Mouse (Mus musculus) CH12.LX (cell line): ENCODE data around the gene Mpv17l2. TPM values are rescaled to one million over a fixed set of nuclear protein-coding genes. Genes with fewer than 3 reads are reported as not detected.

Experiments used
- DNase-seq: peaks from one replicate; pipeline ENCODE4 v3.0.0-alpha.2; 2013; ENCODE audit errors: extremely low read depth
- H3K27ac ChIP-seq: 2 replicates; pipeline ENCODE4 v1.5.1; 2012; ENCODE audit warnings: low read depth, mild to moderate bottlenecking, control low read depth, moderate library complexity; ENCODE audit not compliant: insufficient read depth
- H3K27me3 ChIP-seq: replicated peaks from 2 replicates; pipeline ENCODE3; 2012; ENCODE audit warnings: inconsistent platforms
- H3K36me3 ChIP-seq, 2 experiments: replicated peaks in 1 of 2; 2 replicates each; pipeline versions ENCODE3 to v1.6.1; 2012; ENCODE audit warnings: inconsistent platforms in 1 of 2, low read length in 1 of 2, mild to moderate bottlenecking in 1 of 2, mixed read lengths in 1 of 2, moderate library complexity in 1 of 2; ENCODE audit not compliant: control insufficient read depth in 1 of 2, insufficient read depth in 1 of 2
- H3K4me1 ChIP-seq, 2 experiments: 2 replicates each; pipeline ENCODE4 v1.6.1; 2012; ENCODE audit warnings: inconsistent platforms in 1 of 2, moderate library complexity in 1 of 2; ENCODE audit not compliant: insufficient read depth in 2 of 2, control insufficient read depth in 1 of 2
- H3K4me2 ChIP-seq: 2 replicates; pipeline ENCODE4 v1.6.1; 2012; ENCODE audit warnings: low read depth, mild to moderate bottlenecking, control low read depth; ENCODE audit not compliant: poor library complexity, insufficient read depth, severe bottlenecking
- H3K4me3 ChIP-seq, 3 experiments: fragments of 150-350 bp in 1 of 3; sonication (generic) in 1 of 3; replicated peaks in 1 of 3; 2 replicates each; pipeline versions ENCODE3 to v1.5.1; 2011 to 2012; ENCODE audit warnings: low read depth in 2 of 3, low read length in 2 of 3, mild to moderate bottlenecking in 2 of 3, moderate library complexity in 2 of 3, control low read depth in 1 of 3, improper control_type of control experiment in 1 of 3, inconsistent platforms in 1 of 3, mixed read lengths in 1 of 3; ENCODE audit not compliant: poor library complexity in 1 of 3
- H3K79me2 ChIP-seq: replicated peaks from 2 replicates; pipeline ENCODE4 v1.6.1; 2012; ENCODE audit warnings: mild to moderate bottlenecking, moderate library complexity; ENCODE audit not compliant: control insufficient read depth, poor library complexity, insufficient read depth, severe bottlenecking; ENCODE audit errors: extremely low read depth
- H3K9ac ChIP-seq: 2 replicates; pipeline ENCODE4 v1.6.1; 2012; ENCODE audit warnings: low read depth, mild to moderate bottlenecking, control low read depth, moderate library complexity; ENCODE audit not compliant: insufficient read depth
- H3K9me3 ChIP-seq: replicated peaks from 2 replicates; pipeline ENCODE3; 2012; ENCODE audit warnings: low read length, inconsistent platforms, mixed read lengths
- CHD2 ChIP-seq: IDR thresholded peaks from 2 replicates; pipeline ENCODE4 v1.6.1; 2011; ENCODE audit warnings: low read length, improper control_type of control experiment
- E2F4 ChIP-seq: IDR thresholded peaks from 2 replicates; pipeline ENCODE4 v1.6.1; 2011; ENCODE audit warnings: low read depth, low read length, improper control_type of control experiment; ENCODE audit not compliant: insufficient replicate concordance
- ELF1 ChIP-seq: IDR thresholded peaks from 2 replicates; pipeline ENCODE4 v1.6.1; 2014; ENCODE audit warnings: low read depth, mild to moderate bottlenecking, inconsistent platforms, low read length, improper control_type of control experiment
- JUN ChIP-seq: IDR thresholded peaks from 2 replicates; pipeline ENCODE4 v1.6.1; 2011; ENCODE audit warnings: low read depth, mild to moderate bottlenecking, low read length, improper control_type of control experiment, moderate library complexity; ENCODE audit not compliant: insufficient read depth
- KAT2A ChIP-seq: IDR thresholded peaks from 2 replicates; pipeline ENCODE4 v1.6.1; 2012; ENCODE audit warnings: low read length, improper control_type of control experiment, inconsistent platforms; ENCODE audit not compliant: insufficient replicate concordance
- MAX ChIP-seq: IDR thresholded peaks from 2 replicates; pipeline ENCODE4 v1.6.1; 2011; ENCODE audit warnings: low read length, improper control_type of control experiment
- NELFE ChIP-seq: IDR thresholded peaks from 2 replicates; pipeline ENCODE4 v1.6.1; 2011; ENCODE audit warnings: low read depth, low read length, improper control_type of control experiment
- PAX5 ChIP-seq: IDR thresholded peaks from 2 replicates; pipeline ENCODE4 v1.6.1; 2012; ENCODE audit warnings: low read length, inconsistent platforms, mixed read lengths
- SIN3A ChIP-seq: IDR thresholded peaks from 2 replicates; pipeline ENCODE4 v1.6.1; 2012; ENCODE audit warnings: low read length, improper control_type of control experiment, inconsistent platforms
- TCF12 ChIP-seq: IDR thresholded peaks from 2 replicates; pipeline ENCODE4 v1.6.1; 2014; ENCODE audit warnings: low read depth, mild to moderate bottlenecking, inconsistent platforms, low read length, improper control_type of control experiment
- UBTF ChIP-seq: IDR thresholded peaks from 2 replicates; pipeline ENCODE4 v1.6.1; 2012; ENCODE audit warnings: low read depth, mild to moderate bottlenecking, inconsistent platforms, low read length, improper control_type of control experiment, moderate library complexity
- USF2 ChIP-seq: conservative IDR thresholded peaks from 2 replicates; pipeline ENCODE4 v1.6.1; 2011; ENCODE audit warnings: low read depth, low read length, improper control_type of control experiment
- ZMIZ1 ChIP-seq: IDR thresholded peaks from 2 replicates; pipeline ENCODE4 v1.6.1; 2012; ENCODE audit warnings: low read depth, mild to moderate bottlenecking, inconsistent platforms, low read length, improper control_type of control experiment
- ZNF384 ChIP-seq: IDR thresholded peaks from 2 replicates; pipeline ENCODE4 v1.6.1; 2012; ENCODE audit warnings: low read depth, low read length, improper control_type of control experiment, inconsistent platforms
- dilution Hi-C: fragments of 300-500 bp; cut with MboI; formaldehyde crosslinking; loops from 2 replicates; pipeline ENCODE4 v1.14.3; 2020; ENCODE audit warnings: low sequenced_read_pairs; ENCODE audit not compliant: extremely low pct_unique_long_range_greater_than_20kb, extremely low pct_ligation_motif_present
- in situ Hi-C: fragments of 300-500 bp; cut with MboI; formaldehyde crosslinking; loops from 3 replicates; pipeline ENCODE4 v1.14.3; 2019; ENCODE audit warnings: low sequenced_read_pairs, low pct_ligation_motif_present, low pct_unique_long_range_greater_than_20kb, mixed read lengths
- polyA plus RNA-seq: library from polyadenylated mRNA; unstranded; fragments of >175 nt; gene quantifications from 2 replicates; pipeline ENCODE4 v1.2.1, GENCODE M21; 2012; ENCODE audit warnings: low read depth; ENCODE audit not compliant: insufficient read length
- total RNA-seq, 2 experiments: library from RNA; depleted of rRNA; stranded (reverse); fragments of 300-350 nt in 1 of 2; fragments of >200 nt in 1 of 2; gene quantifications; 2 replicates each; pipeline ENCODE4 v1.2.3; 2012 to 2014

The Mpv17l2 gene
- total and polyA plus RNA-seq, 3 experiments: 25.3 to 36.1 (median 27.1) TPM

GRCm38 (mm10) chr8:70744806-70745205 is 15.9 kb downstream of the Mpv17l2 start:
- Histone ChIP-seq H3K27me3 (no peaks in the 10 kb centered on the region), H3K4me3 (no peak overlapping the region), H3K36me3 (peaks cover 4 to 49% of the 10 kb centered on the region in 2 experiments), H3K27ac (no peak overlapping the region), H3K9ac (no peak overlapping the region), H3K4me1 (peaks cover 5 to 19% of the 10 kb centered on the region in 2 experiments; a peak in 3 of 4 replicates), H3K9me3 (no peaks in the 10 kb centered on the region), H3K79me2 (no peaks in the 10 kb centered on the region), H3K4me2 (no peak overlapping the region)
- in situ Hi-C loops (no loop called here), dilution Hi-C loops (no loop called here)
- DNase-seq: no peak
- TF ChIP-seq KAT2A (no peak), USF2 (no peak), MAX (no peak), E2F4 (no peak), PAX5 (no peak), CHD2 (no peak), UBTF (no peak), SIN3A (no peak), TCF12 (no peak), ELF1 (no peak), ZMIZ1 (no peak), JUN (no peak)

GRCm38 (mm10) chr8:70743656-70744590 is 16.8 kb downstream of the Mpv17l2 start:
- no peaks in the 10 kb centered on the region for H3K27me3 ChIP-seq
- H3K9me3 ChIP-seq: no peaks in the 10 kb centered on the region
- no peak for DNase-seq
- no peak overlapping the region for H3K4me3 ChIP-seq
- TF ChIP-seq NELFE (no peak), ZNF384 (no peak), KAT2A (no peak), CHD2 (no peak)
- TF ChIP-seq, all 38 proteins: peak for 0
- Histone ChIP-seq H3K4me1 (peaks cover 5 to 16% of the 10 kb centered on the region in 2 experiments; a peak in 3 of 4 replicates), H3K79me2 (no peaks in the 10 kb centered on the region), H3K36me3 (peaks cover 4 to 40% of the 10 kb centered on the region in 2 experiments), H3K27ac (no peak overlapping the region), H3K9ac (no peak overlapping the region), H3K4me2 (no peak overlapping the region)
- in situ Hi-C loops (no loop called here), dilution Hi-C loops (no loop called here)
